Mouse (Mus musculus) intestine, embryonic 16.5 days (tissue): ENCODE measurements at regions not wholly inside any gene's neighbourhood (a gene's known extent, or its start where the extent isn't known, plus 50 kb on each side); places are given as distances from the start of the nearest gene placed in this dataset.

Source experiments
- ATAC-seq: fragments of 200-750 bp; cut with Nextera tagmentation; 2 replicates; pipeline ENCODE4 v1.8.0; 2017; ENCODE audit warnings: moderate TSS enrichment, moderate library complexity
- H3K27ac ChIP-seq: fragments of 300-500 bp; sonication (generic); 2 replicates; pipeline ENCODE4 v1.5.1; 2014; ENCODE audit warnings: mild to moderate bottlenecking, low read length
- H3K27me3 ChIP-seq: fragments of 300-500 bp; sonication (generic); replicated peaks from 2 replicates; pipeline ENCODE4 v1.6.1; 2014; ENCODE audit warnings: low read length, control low read depth, mixed read lengths; ENCODE audit not compliant: control insufficient read depth, insufficient read depth
- H3K36me3 ChIP-seq: fragments of 300-500 bp; sonication (generic); 2 replicates; pipeline ENCODE4 v1.6.1; 2014; ENCODE audit warnings: low read length, control low read depth; ENCODE audit not compliant: control insufficient read depth, insufficient read depth
- H3K4me1 ChIP-seq: fragments of 300-500 bp; sonication (generic); 2 replicates; pipeline ENCODE4 v1.6.1; 2014; ENCODE audit warnings: low read length, control low read depth, mixed read lengths; ENCODE audit not compliant: control insufficient read depth, insufficient read depth
- H3K4me2 ChIP-seq: fragments of 300-500 bp; sonication (generic); 2 replicates; pipeline ENCODE4 v1.6.1; 2014; ENCODE audit warnings: low read depth, low read length, control low read depth
- H3K4me3 ChIP-seq: fragments of 300-500 bp; sonication (generic); 2 replicates; pipeline ENCODE4 v1.5.1; 2014; ENCODE audit warnings: mild to moderate bottlenecking, low read length
- H3K9ac ChIP-seq: fragments of 300-500 bp; sonication (generic); 2 replicates; pipeline ENCODE4 v1.6.1; 2014; ENCODE audit warnings: low read depth, low read length
- H3K9me3 ChIP-seq: fragments of 300-500 bp; sonication (generic); 2 replicates; pipeline ENCODE4 v1.6.1; 2016; ENCODE audit warnings: low read length, control low read depth; ENCODE audit not compliant: control insufficient read depth
- WGBS: fragments of 180-500 bp; shearing (Covaris S2); extraction: QIAGEN DNeasy Blood & Tissue Kit; methylation state at CpG from one replicate; pipeline ENCODE4 v1.1.7; 2014; 5-methylcytosine and 5-hydroxymethylcytosine counted together

- H3K27ac ChIP-seq, result no peak overlapping the region
- H3K4me2 ChIP-seq, result no peak overlapping the region
- no peak overlapping the region for H3K9ac ChIP-seq
- no peaks in the 10 kb centered on the region for H3K4me1 ChIP-seq
- WGBS, result 66% methylated on average over 3 of the region's 3 CpGs
- no peaks in the 10 kb centered on the region for H3K27me3 ChIP-seq
- H3K9me3 ChIP-seq, result no peaks in the 10 kb centered on the region
- H3K4me3 ChIP-seq, result no peak overlapping the region
- H3K36me3 ChIP-seq, result no peaks in the 10 kb centered on the region
- no peak for ATAC-seq
These were observed 358.1 kb upstream of the Plxna2 start for GRCm38 (mm10) chr1:194259957-194260356.

GRCm38 (mm10) chr1:194244776-194245366 lies 373.1 kb upstream of the Plxna2 start:
- H3K36me3 ChIP-seq, result no peaks in the 10 kb centered on the region
- H3K9me3 ChIP-seq, result no peaks in the 10 kb centered on the region
- no peak overlapping the region for H3K4me3 ChIP-seq
- no peaks in the 10 kb centered on the region for H3K27me3 ChIP-seq
- H3K4me1 ChIP-seq, result no peaks in the 10 kb centered on the region
- no peak overlapping the region for H3K27ac ChIP-seq
- no peak overlapping the region for H3K9ac ChIP-seq
- no peak for ATAC-seq
- no peak overlapping the region for H3K4me2 ChIP-seq
- WGBS, result 60% methylated on average over 1 of the region's 1 CpGs

GRCm38 (mm10) chr1:194241111-194241510 lies 376.9 kb upstream of the Plxna2 start:
- Histone ChIP-seq H3K4me1 (no peaks in the 10 kb centered on the region), H3K36me3 (no peaks in the 10 kb centered on the region), H3K27ac (no peak overlapping the region), H3K4me2 (no peak overlapping the region), H3K27me3 (no peaks in the 10 kb centered on the region), H3K9ac (no peak overlapping the region), H3K9me3 (no peaks in the 10 kb centered on the region), H3K4me3 (no peak overlapping the region)
- no peak for ATAC-seq

- peak; percentile 79 for ATAC-seq
- no peaks in the 10 kb centered on the region for H3K9me3 ChIP-seq
- H3K36me3 ChIP-seq, result no peaks in the 10 kb centered on the region
- no peak overlapping the region for H3K9ac ChIP-seq
- H3K4me3 ChIP-seq, result no peak overlapping the region
- 31% methylated on average over 4 of the region's 4 CpGs for WGBS
- peaks cover 2% of the 10 kb centered on the region for H3K4me1 ChIP-seq
- no peak overlapping the region for H3K4me2 ChIP-seq
- peak overlapping the region; percentile 50; the same call in 1 of the 2 replicates for H3K27ac ChIP-seq
- no peaks in the 10 kb centered on the region for H3K27me3 ChIP-seq
These were observed 386.8 kb upstream of the Plxna2 start for GRCm38 (mm10) chr1:194231206-194231605.

- Histone ChIP-seq H3K27me3 (no peaks in the 10 kb centered on the region), H3K4me1 (peaks cover 6% of the 10 kb centered on the region), H3K36me3 (no peaks in the 10 kb centered on the region), H3K4me3 (no peak overlapping the region), H3K27ac (no peak overlapping the region), H3K9ac (no peak overlapping the region), H3K9me3 (no peaks in the 10 kb centered on the region), H3K4me2 (no peak overlapping the region)
- 30% methylated on average over 6 of the region's 6 CpGs for WGBS
- ATAC-seq, result no peak
These were observed 391.4 kb upstream of the Plxna2 start for GRCm38 (mm10) chr1:194226550-194227160.

- H3K4me1 ChIP-seq, result peaks cover 6% of the 10 kb centered on the region
- H3K9me3 ChIP-seq, result no peaks in the 10 kb centered on the region
- H3K27ac ChIP-seq, result no peak overlapping the region
- WGBS, result 19% methylated on average over 1 of the region's 1 CpGs
- H3K27me3 ChIP-seq, result no peaks in the 10 kb centered on the region
- no peak overlapping the region for H3K4me2 ChIP-seq
- H3K4me3 ChIP-seq, result no peak overlapping the region
- no peaks in the 10 kb centered on the region for H3K36me3 ChIP-seq
- ATAC-seq, result no peak
- no peak overlapping the region for H3K9ac ChIP-seq
These were observed 392.2 kb upstream of the Plxna2 start for GRCm38 (mm10) chr1:194225786-194226185.

- 81% methylated on average over 1 of the region's 1 CpGs for WGBS
- H3K4me1 ChIP-seq, result peaks cover 3% of the 10 kb centered on the region; the same call in 1 of the 2 replicates
- no peaks in the 10 kb centered on the region for H3K27me3 ChIP-seq
- no peak overlapping the region for H3K4me3 ChIP-seq
- H3K9me3 ChIP-seq, result no peaks in the 10 kb centered on the region
- no peak overlapping the region for H3K27ac ChIP-seq
- H3K9ac ChIP-seq, result no peak overlapping the region
- no peaks in the 10 kb centered on the region for H3K36me3 ChIP-seq
- ATAC-seq, result no peak
- no peak overlapping the region for H3K4me2 ChIP-seq
These were observed 394.0 kb upstream of the Plxna2 start for GRCm38 (mm10) chr1:194224046-194224445.

GRCm38 (mm10) chr1:194223610-194224009 lies 394.4 kb upstream of the Plxna2 start:
- Histone ChIP-seq H3K4me2 (no peak overlapping the region), H3K9ac (no peak overlapping the region)

GRCm38 (mm10) chr1:194223015-194223414 lies 395.0 kb upstream of the Plxna2 start:
- ATAC-seq, result peak; percentile 93
- Histone ChIP-seq H3K36me3 (no peaks in the 10 kb centered on the region), H3K27me3 (no peaks in the 10 kb centered on the region), H3K4me3 (no peak overlapping the region), H3K9ac (no peak overlapping the region), H3K4me1 (peaks cover 3% of the 10 kb centered on the region; the same call in 1 of the 2 replicates), H3K9me3 (no peaks in the 10 kb centered on the region), H3K27ac (no peak overlapping the region), H3K4me2 (no peak overlapping the region)
- WGBS, result 2% methylated on average over 9 of the region's 9 CpGs

More at GRCm38 (mm10) chr1:194223610-194224009, 394.4 kb upstream of the Plxna2 start:
- Histone ChIP-seq H3K4me3 (no peak overlapping the region), H3K4me1 (peaks cover 3% of the 10 kb centered on the region; the same call in 1 of the 2 replicates), H3K36me3 (no peaks in the 10 kb centered on the region), H3K27ac (peak overlapping the region; percentile 21; the same call in 1 of the 2 replicates), H3K9me3 (no peaks in the 10 kb centered on the region), H3K27me3 (no peaks in the 10 kb centered on the region)
- no peak for ATAC-seq
- 32% methylated on average over 2 of the region's 2 CpGs for WGBS
